Mouse (Mus musculus) liver, embryonic 14 days (tissue): ENCODE results near the gene Dgke. TPM values are rescaled to one million over a fixed set of nuclear protein-coding genes. Genes with fewer than 3 reads are reported as not detected.

Experiments
- polyA plus RNA-seq: library from polyadenylated mRNA; depleted of rRNA; stranded (reverse); fragments of >200 nt; gene quantifications from 2 replicates; pipeline ENCODE4 v1.2.3, GENCODE M21; 2012; rRNA removed

Gene Dgke
- polyA plus RNA-seq: 0.63 and 0.66 TPM in 2 replicates

GRCm38 (mm10) chr11:89066750-89067149 lies at the start of gene Dgke:
TSS of gene Dgke (minus strand) at chr11:89066850.

DNA sequence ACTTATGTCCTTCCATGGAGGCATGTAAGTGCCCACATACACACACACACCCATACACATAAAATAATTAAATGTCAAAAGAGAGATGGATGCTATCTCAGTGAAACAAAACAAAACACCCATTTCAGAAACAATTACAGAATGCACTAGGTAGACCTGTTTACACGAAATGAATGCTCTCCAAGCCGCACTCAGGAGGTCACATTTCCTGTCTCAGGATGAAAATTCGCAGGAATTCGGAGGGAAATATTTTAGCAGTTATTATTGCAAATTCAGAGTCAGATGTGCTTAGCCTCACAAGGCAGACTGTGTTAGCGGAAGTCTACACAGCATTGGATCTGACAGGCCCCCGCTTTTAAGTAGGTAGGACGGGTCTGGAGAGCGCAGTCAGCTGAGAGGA lies 6.9 kb upstream of the Dgke start, which contains the start of gene Gm525:
TSS of gene Gm525 (plus strand) at position 301 of the 400 bp plus-strand sequence.

GRCm38 (mm10) chr11:88998974-88999722 lies 67.5 kb downstream of the Dgke start, which contains the start of gene Trim25:
TSS of gene Trim25 (plus strand) at chr11:88999376.

Other genes starting within 250 kb of the Dgke start
- 9.5 and 10.5 TPM in 2 replicates for gene Akap1, start 202.3 kb downstream of the Dgke start, polyA plus RNA-seq
- 13.5 and 18.7 TPM in 2 replicates for gene Scpep1, start 111.4 kb downstream of the Dgke start, polyA plus RNA-seq
- gene Elobl, start 99.9 kb downstream of the Dgke start, polyA plus RNA-seq: not detected in 2 replicates
- 4.3 and 4.6 TPM in 2 replicates for gene Coil, start 96.6 kb downstream of the Dgke start, polyA plus RNA-seq
- gene Trim25, start 67.5 kb downstream of the Dgke start, polyA plus RNA-seq: 9.2 and 12.9 TPM in 2 replicates
- 0.08 TPM in 1 of 2 replicates, not detected in the other for gene Gm525, start 7.0 kb upstream of the Dgke start, polyA plus RNA-seq
- 0.08 TPM in 1 of 2 replicates, not detected in the other for gene Nog, start 235.5 kb upstream of the Dgke start, polyA plus RNA-seq